In genomic region chr13:34973149-34973548, GRCm38 (mm10) we compare ENCODE assay signal across 13 mouse cellular contexts. TPM values are rescaled to one million over a fixed set of nuclear protein-coding genes. Genes with fewer than 3 reads are reported as not detected.
DNase-seq lines count a peak whose midpoint lies in the region; ATAC-seq and TF ChIP-seq lines count a peak whose summit lies in the region.
"Had no signal": no experiment of that assay in that cellular context is flagged by ENCODE, and none has a peak within 500 bp of the region (broad histone marks: within the 10 kb centered on the region; RNA-seq: fewer than 3 reads in every experiment).

No protein-coding gene starts in this region.

- in situ Hi-C loops in Patski (cut with MboI; ENCODE audit: low pct_unique_long_range_greater_than_20kb), result no loop called here

- POLR2A ChIA-PET in Patski (lab: Charles Lee), result interaction anchor here (0.5 to 1.6 kb wide), 2 partner anchors 10 to 21 kb away, joined by 3 to 4 read pairs; no protein-coding TSS in a partner anchor

- peaks cover 20% of the 10 kb centered on the region for H3K27me3 ChIP-seq in Patski

- TF ChIP-seq CTCF in Patski (IDR thresholded peaks at IDR 0.05), result peak; percentile 83

- no peak for ATAC-seq in Patski

- CTCF ChIA-PET in Patski (lab: Charles Lee), result interaction anchor here (0.7 to 2.8 kb wide), 17 partner anchors 9 to 96 kb away, joined by 3 to 19 read pairs (median 5); no protein-coding TSS in a partner anchor

- DNase-seq in kidney, adult 18-20 months, result peak; percentile 31
- no peak for DNase-seq in kidney, postnatal 25 days
- DNase-seq in CD4-positive helper T cell, adult 2 months (ENCODE audit: low read depth, low spot score), result peak; percentile 53
- DNase-seq in Patski (ENCODE audit: low read depth, low spot score), result no peak
- DNase-seq in induced T-regulatory cell, adult 2 months (ENCODE audit: low read depth), result peak; percentile 73
- no peak for DNase-seq in urinary bladder, postnatal 25 days (ENCODE audit: low spot score)
- DNase-seq in layer of hippocampus, adult 8-10 months (ENCODE audit: low spot score in 2 of 2), result no peak
- no peak for DNase-seq in kidney, postnatal 10 days
- DNase-seq: adrenal gland, adult 2 months had no signal

RNA-seq across cellular contexts. Expression of gene Eci3, which starts 9.5 kb away (rescaled TPM):
- 3.6 TPM for polyA plus RNA-seq in Patski (2021)
- 1 to 10 TPM in 2 of 4 experiments, under 1 TPM in 2; 0.83 to 2.4 (median 1.3) TPM for total RNA-seq in layer of hippocampus, adult 8-10 months (2022)
- polyA plus RNA-seq: myocyte had no signal

RNA-seq across cellular contexts. Expression of gene 4933417A18Rik, which starts 48.9 kb away (rescaled TPM):
- not detected for polyA plus RNA-seq in Patski (2021)
- total RNA-seq in layer of hippocampus, adult 8-10 months (2022), result not detected
- total RNA-seq: adrenal gland, adult 2 months; layer of hippocampus, postnatal 14 days had no signal
- polyA plus RNA-seq: adrenal gland, adult 2 months; frontal cortex, adult 2 months; myocyte; stomach, embryonic 14.5 days had no signal

RNA-seq across cellular contexts. Expression of gene Fam217a, which starts 49.0 kb away (rescaled TPM):
- not detected for polyA plus RNA-seq in Patski (2021)
- total RNA-seq in layer of hippocampus, adult 8-10 months (2022), result 1 to 10 TPM in 2 of 4 experiments, under 1 TPM in 2; 0.75 to 1.4 (median 1.1) TPM
- polyA plus RNA-seq: myocyte had no signal

RNA-seq across cellular contexts. Expression of gene Eci2, which starts 53.7 kb away (rescaled TPM):
- polyA plus RNA-seq in Patski (2021), result 453 TPM
- 10 to 100 TPM; 47.5 to 66.6 (median 50.9) TPM for total RNA-seq in layer of hippocampus, adult 8-10 months (2022)

Comparison
In these comparisons a context has a peak if more than half of its experiments do, and no peak if none do; other contexts are left out.
1. DNase-seq: peak in kidney, adult 18-20 months (single experiment), CD4-positive helper T cell, adult 2 months (single experiment) and induced T-regulatory cell, adult 2 months (single experiment); none in kidney, postnatal 25 days (0 of 2), Patski (single experiment), urinary bladder, postnatal 25 days (single experiment), layer of hippocampus, adult 8-10 months (0 of 2) and kidney, postnatal 10 days (single experiment).